Comparison of ENCODE assay signal across 19 mouse cellular contexts in the genomic region with DNA sequence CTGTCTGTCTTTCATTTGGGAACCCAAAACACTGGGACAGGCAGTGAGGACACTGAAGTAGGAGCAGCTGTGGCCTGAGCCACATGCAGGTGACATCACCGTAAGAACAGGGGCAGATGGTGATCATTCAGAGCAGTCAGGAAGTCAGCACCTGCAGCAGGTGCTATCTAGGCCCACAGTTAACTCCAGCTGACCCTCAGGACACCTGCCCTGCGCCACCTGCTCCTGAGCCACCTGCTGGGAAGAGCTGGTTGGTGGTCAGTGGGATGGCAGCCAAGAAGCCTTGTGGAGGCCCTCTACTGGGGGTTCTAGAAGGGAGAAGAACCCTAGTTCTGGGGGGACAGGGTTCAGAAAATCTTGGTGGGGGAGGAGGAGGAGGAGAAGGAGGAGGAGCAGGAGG.
DNase-seq lines count a peak whose midpoint lies in the region; ATAC-seq and TF ChIP-seq lines count a peak whose summit lies in the region.
"Had no signal": no experiment of that assay in that cellular context is flagged by ENCODE, and none has a peak within 500 bp of the region (broad histone marks: within the 10 kb centered on the region; RNA-seq: fewer than 3 reads in every experiment).

No protein-coding gene starts in this region.

- DNase-seq in cerebellum, adult 2 months: peak in 1 of 2 experiments; percentile 50
- no peak for DNase-seq in cerebellum, adult 11 months
- no peak for DNase-seq in hindbrain, postnatal 0 days (ENCODE audit: low spot score)
- DNase-seq in ZHBTc4 (ENCODE audit: low read depth, low spot score): peak; percentile 14
- no peak for DNase-seq in MN1 (ENCODE audit: low spot score)
- no peak for DNase-seq in thymus, postnatal 14 days
- DNase-seq: adrenal gland, adult 2 months; gastrocnemius, postnatal 25 days; kidney, adult 18-20 months; kidney, postnatal 10 days; lung, adult 2 months had no signal

- no peak for TF ChIP-seq CTCF in cerebellum, adult 2 months (IDR thresholded peaks at IDR 0.05; ENCODE audit: borderline replicate concordance, insufficient read depth, low read depth, low read length)
- TF ChIP-seq CTCF in hindbrain, postnatal 0 days (IDR thresholded peaks at IDR 0.05; ENCODE audit: low read depth): no peak

- TF ChIP-seq POLR2A in cerebellum, adult 2 months (IDR thresholded peaks at IDR 0.05; ENCODE audit: borderline replicate concordance, insufficient read depth, low read length): no peak
- TF ChIP-seq POLR2A in myocyte (IDR thresholded peaks at IDR 0.05; ENCODE audit: insufficient read length, low read depth): no peak

- no peak overlapping the region for H3K4me2 ChIP-seq in hindbrain, postnatal 0 days (ENCODE audit: low read depth, low read length)
- no peak overlapping the region for H3K4me2 ChIP-seq in hindbrain, embryonic 13.5 days
- no peak overlapping the region for H3K4me2 ChIP-seq in myocyte (ENCODE audit: low read depth)
- H3K4me2 ChIP-seq: embryonic facial prominence, embryonic 12.5 days; forebrain, embryonic 13.5 days; hindbrain, embryonic 12.5 days; liver, embryonic 12.5 days; neural tube, embryonic 12.5 days had no signal

- H3K79me2 ChIP-seq in myocyte (ENCODE audit: control insufficient read depth, insufficient read depth): no peaks in the 10 kb centered on the region

- H3K27ac ChIP-seq in cerebellum, adult 2 months (ENCODE audit: insufficient read depth, low read length): peak overlapping the region; percentile 32
- H3K27ac ChIP-seq in hindbrain, postnatal 0 days: 0 out of 2 replicates have a peak overlapping the region, but pooled peaks have one; percentile 11
- H3K27ac ChIP-seq in hindbrain, embryonic 13.5 days: no peak overlapping the region
- H3K27ac ChIP-seq: embryonic facial prominence, embryonic 12.5 days; forebrain, embryonic 13.5 days; liver, embryonic 12.5 days; neural tube, embryonic 12.5 days had no signal

- no peak overlapping the region for H3K4me3 ChIP-seq in cerebellum, adult 2 months (replicated peaks; ENCODE audit: insufficient read depth, low read depth, low read length)
- no peak overlapping the region for H3K4me3 ChIP-seq in hindbrain, postnatal 0 days (ENCODE audit: low read length)
- no peak overlapping the region for H3K4me3 ChIP-seq in hindbrain, embryonic 13.5 days
- no peak overlapping the region for H3K4me3 ChIP-seq in myocyte
- H3K4me3 ChIP-seq: embryonic facial prominence, embryonic 12.5 days; erythroblast, embryonic 14.5 days; forebrain, embryonic 13.5 days; hindbrain, embryonic 12.5 days; liver, embryonic 12.5 days; neural tube, embryonic 12.5 days had no signal

- H3K27me3 ChIP-seq in cerebellum, adult 2 months (ENCODE audit: control insufficient read depth, insufficient read depth, low read length): no peaks in the 10 kb centered on the region
- H3K27me3 ChIP-seq in hindbrain, postnatal 0 days (ENCODE audit: insufficient read depth, low read length): no peaks in the 10 kb centered on the region
- H3K27me3 ChIP-seq in hindbrain, embryonic 13.5 days: no peaks in the 10 kb centered on the region
- no peaks in the 10 kb centered on the region for H3K27me3 ChIP-seq in myocyte (ENCODE audit: control insufficient read depth, insufficient read depth, insufficient read length)
- H3K27me3 ChIP-seq: embryonic facial prominence, embryonic 12.5 days; forebrain, embryonic 13.5 days; hindbrain, embryonic 12.5 days; liver, embryonic 12.5 days; neural tube, embryonic 12.5 days had no signal

- H3K36me3 ChIP-seq in hindbrain, postnatal 0 days (ENCODE audit: insufficient read depth, low read length): 0 out of 2 replicates have a peak, but pooled peaks cover 12% of the 10 kb centered on the region
- peaks cover 21% of the 10 kb centered on the region for H3K36me3 ChIP-seq in hindbrain, embryonic 13.5 days
- no peaks in the 10 kb centered on the region for H3K36me3 ChIP-seq in myocyte (ENCODE audit: control insufficient read depth, insufficient read depth)

- H3K4me1 ChIP-seq in cerebellum, adult 2 months (ENCODE audit: control insufficient read depth, insufficient read depth, low read length): peaks cover 56% of the 10 kb centered on the region
- H3K4me1 ChIP-seq in hindbrain, postnatal 0 days (ENCODE audit: insufficient read depth, low read length): peaks cover 21% of the 10 kb centered on the region
- H3K4me1 ChIP-seq in hindbrain, embryonic 13.5 days (replicated peaks): peaks cover 55% of the 10 kb centered on the region
- H3K4me1 ChIP-seq: liver, embryonic 12.5 days had no signal

- WGBS in cerebellum, adult 2 months: 29% methylated on average over 2 of the region's 2 CpGs
- whole genome bisulfite sequencing in hindbrain, postnatal 0 days: 68% methylated on average over 2 of the region's 2 CpGs
- WGBS in hindbrain, embryonic 13.5 days: 85% methylated on average over 2 of the region's 2 CpGs

- no peaks in the 10 kb centered on the region for H3K9me3 ChIP-seq in hindbrain, postnatal 0 days (ENCODE audit: low read length)
- no peaks in the 10 kb centered on the region for H3K9me3 ChIP-seq in hindbrain, embryonic 13.5 days
- H3K9me3 ChIP-seq: embryonic facial prominence, embryonic 12.5 days; forebrain, embryonic 13.5 days; hindbrain, embryonic 12.5 days; liver, embryonic 12.5 days; neural tube, embryonic 12.5 days had no signal

- H3ac ChIP-seq in myocyte (ENCODE audit: control insufficient read depth, insufficient read length): no peak overlapping the region

- ATAC-seq in hindbrain, postnatal 0 days: no peak
- no peak for ATAC-seq in hindbrain, embryonic 13.5 days (ENCODE audit: low FRiP score)
- ATAC-seq: forebrain, embryonic 13.5 days; liver, embryonic 12.5 days had no signal

- H3K9ac ChIP-seq in hindbrain, postnatal 0 days (replicated peaks; ENCODE audit: low read length): no peak overlapping the region
- H3K9ac ChIP-seq in hindbrain, embryonic 13.5 days: no peak overlapping the region
- H3K9ac ChIP-seq: embryonic facial prominence, embryonic 12.5 days; forebrain, embryonic 13.5 days; hindbrain, embryonic 12.5 days; liver, embryonic 12.5 days; neural tube, embryonic 12.5 days had no signal

TF ChIP-seq in myocyte, 11 proteins besides CTCF, POLR2A, EP300 and RAD21:
- peak; percentile 97 for TF ChIP-seq TCF3 (IDR thresholded peaks at IDR 0.05; ENCODE audit: insufficient read length, low read depth)
- TF ChIP-seq CEBPB (IDR thresholded peaks at IDR 0.05; ENCODE audit: insufficient read depth, poor library complexity, severe bottlenecking): no peak
- TF ChIP-seq MYOG (IDR thresholded peaks at IDR 0.05; ENCODE audit: control insufficient read depth in 1 of 3, insufficient read depth in 1 of 3, insufficient read length in 2 of 3, low read depth in 2 of 3): peak; percentile 34 to 97 (median 90)
- TF ChIP-seq TCF12 (IDR thresholded peaks at IDR 0.05; ENCODE audit: insufficient read depth, poor library complexity, severe bottlenecking): peak; percentile 71
- TF ChIP-seq MYOD1 (IDR thresholded peaks at IDR 0.05; ENCODE audit: control insufficient read depth in 1 of 3, insufficient read length in 2 of 3, low read depth in 2 of 3): peak in 2 of 3 experiments; percentile 87 to 98
- TF ChIP-seq SRF (IDR thresholded peaks at IDR 0.05; ENCODE audit: control insufficient read depth, insufficient read length, low read depth): no peak
- TF ChIP-seq REST (IDR thresholded peaks at IDR 0.05; ENCODE audit: insufficient read depth, insufficient read length): no peak
- TF ChIP-seq POLR2AphosphoS2 (IDR thresholded peaks at IDR 0.05; ENCODE audit: insufficient read length, low read depth): no peak
- TF ChIP-seq E2F4 (IDR thresholded peaks at IDR 0.05; ENCODE audit: insufficient read depth): no peak
